Mouse (Mus musculus) C2C12 (cell line): ENCODE data around the gene Frmd8.
A peak's percentile ranks its signal among the peaks of the same experiment; 100 is the strongest.

ENCODE experiments used
- CTCF ChIP-seq: IDR thresholded peaks from one replicate; pipeline ENCODE4 v1.5.1; 2011; ENCODE audit not compliant: control insufficient read depth, insufficient read depth, insufficient read length
- MAX ChIP-seq: IDR thresholded peaks from one replicate; pipeline ENCODE4 v1.6.1; 2011; ENCODE audit warnings: mild to moderate bottlenecking, control low read depth
- MYOG ChIP-seq: IDR thresholded peaks from one replicate; pipeline ENCODE4 v1.6.1; 2011; ENCODE audit not compliant: control insufficient read depth, insufficient read length; ENCODE audit errors: extremely low read depth
- USF1 ChIP-seq: IDR thresholded peaks from one replicate; pipeline ENCODE4 v1.6.1; 2011; ENCODE audit warnings: low read depth, mild to moderate bottlenecking, control low read depth, moderate library complexity

DNA sequence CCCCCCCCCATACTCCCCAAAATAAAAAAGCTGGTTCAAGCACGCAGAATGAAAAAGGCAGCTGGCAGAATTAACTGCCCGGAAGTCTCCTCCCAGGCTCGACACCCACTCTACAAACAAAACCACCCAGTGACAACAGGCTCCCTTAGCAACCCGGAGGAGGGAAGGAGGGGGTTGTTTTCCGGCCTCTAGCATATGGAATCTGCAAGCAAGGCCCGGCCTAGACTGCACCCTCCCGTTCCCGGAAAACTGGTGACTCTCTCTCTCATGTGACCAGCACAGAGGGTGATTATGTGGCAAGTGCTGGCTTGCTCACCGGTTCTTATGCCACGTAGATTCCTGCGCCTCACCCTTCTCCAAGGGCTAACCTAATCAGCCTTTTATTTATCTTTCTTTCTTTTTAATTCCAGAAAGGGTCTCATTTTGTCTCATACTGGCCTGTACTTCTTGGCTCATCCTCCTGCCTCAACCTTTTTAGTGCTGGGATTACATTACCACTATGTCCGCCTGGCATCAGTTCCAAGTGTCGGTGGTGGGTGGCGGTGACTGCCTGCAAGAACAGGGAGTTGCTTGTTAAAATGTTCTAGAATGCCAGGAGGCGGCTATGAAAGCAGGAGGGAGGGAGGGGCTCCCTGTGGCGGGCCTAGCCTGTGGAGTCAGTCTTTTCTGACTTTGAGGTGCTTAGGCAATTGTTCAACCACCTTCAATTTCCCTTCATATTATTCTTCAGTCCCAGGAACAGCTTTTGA, 28.3 kb downstream of the Frmd8 start:
- no peak for TF ChIP-seq CTCF
- peak; percentile 59 for TF ChIP-seq MAX
- peak; percentile 94 for TF ChIP-seq USF1
- TF ChIP-seq MYOG: no peak
